Mouse (Mus musculus) stomach, embryonic 16.5 days (tissue): Measurements from ENCODE around the gene Eri2. TPM values are rescaled to one million over a fixed set of nuclear protein-coding genes. Genes with fewer than 3 reads are reported as not detected.
A peak's percentile ranks its signal among the peaks of the same experiment; 100 is the strongest.

Source experiments
- ATAC-seq: fragments of 200-750 bp; cut with Nextera tagmentation; 2 replicates; pipeline ENCODE4 v1.8.0; 2017; ENCODE audit warnings: moderate number of reproducible peaks, moderate TSS enrichment; ENCODE audit not compliant: insufficient read depth, low FRiP score
- H3K27ac ChIP-seq: fragments of 300-500 bp; sonication (generic); 2 replicates; pipeline ENCODE4 v1.5.1; 2014; ENCODE audit warnings: low read length
- H3K27me3 ChIP-seq: fragments of 300-500 bp; sonication (generic); 2 replicates; pipeline ENCODE4 v1.6.1; 2014; ENCODE audit warnings: low read length, control low read depth, mixed read lengths; ENCODE audit not compliant: control insufficient read depth, insufficient read depth
- H3K36me3 ChIP-seq: fragments of 300-500 bp; sonication (generic); 2 replicates; pipeline ENCODE4 v1.6.1; 2014; ENCODE audit warnings: low read length; ENCODE audit not compliant: control insufficient read depth, insufficient read depth
- H3K4me1 ChIP-seq: fragments of 300-500 bp; sonication (generic); 2 replicates; pipeline ENCODE4 v1.6.1; 2014; ENCODE audit warnings: low read length, control low read depth, mixed read lengths; ENCODE audit not compliant: control insufficient read depth, insufficient read depth
- H3K4me2 ChIP-seq: fragments of 300-500 bp; sonication (generic); 2 replicates; pipeline ENCODE4 v1.6.1; 2014; ENCODE audit warnings: low read depth, low read length, mixed read lengths
- H3K4me3 ChIP-seq: fragments of 300-500 bp; sonication (generic); replicated peaks from 2 replicates; pipeline ENCODE4 v1.5.1; 2014; ENCODE audit warnings: mild to moderate bottlenecking, low read length
- H3K9ac ChIP-seq: fragments of 300-500 bp; sonication (generic); 2 replicates; pipeline ENCODE4 v1.6.1; 2014; ENCODE audit warnings: low read length
- H3K9me3 ChIP-seq: fragments of 300-500 bp; sonication (generic); replicated peaks from 2 replicates; pipeline ENCODE4 v1.6.1; 2016; ENCODE audit warnings: low read length, control low read depth; ENCODE audit not compliant: control insufficient read depth
- WGBS: fragments of 180-500 bp; shearing (Covaris S2); extraction: QIAGEN DNeasy Blood & Tissue Kit; methylation state at CpG from one replicate; pipeline ENCODE4 v1.1.7; 2014; 5-methylcytosine and 5-hydroxymethylcytosine counted together
- polyA plus RNA-seq: library from polyadenylated mRNA; unstranded; fragments of >200 nt; fragmentation: Nextera tagmentation; extraction: Ambion mirVana; gene quantifications from 2 replicates; pipeline ENCODE4 v1.2.1, GENCODE M21; 2015

Gene Eri2
- 19.5 and 20.3 TPM in 2 replicates for polyA plus RNA-seq

DNA sequence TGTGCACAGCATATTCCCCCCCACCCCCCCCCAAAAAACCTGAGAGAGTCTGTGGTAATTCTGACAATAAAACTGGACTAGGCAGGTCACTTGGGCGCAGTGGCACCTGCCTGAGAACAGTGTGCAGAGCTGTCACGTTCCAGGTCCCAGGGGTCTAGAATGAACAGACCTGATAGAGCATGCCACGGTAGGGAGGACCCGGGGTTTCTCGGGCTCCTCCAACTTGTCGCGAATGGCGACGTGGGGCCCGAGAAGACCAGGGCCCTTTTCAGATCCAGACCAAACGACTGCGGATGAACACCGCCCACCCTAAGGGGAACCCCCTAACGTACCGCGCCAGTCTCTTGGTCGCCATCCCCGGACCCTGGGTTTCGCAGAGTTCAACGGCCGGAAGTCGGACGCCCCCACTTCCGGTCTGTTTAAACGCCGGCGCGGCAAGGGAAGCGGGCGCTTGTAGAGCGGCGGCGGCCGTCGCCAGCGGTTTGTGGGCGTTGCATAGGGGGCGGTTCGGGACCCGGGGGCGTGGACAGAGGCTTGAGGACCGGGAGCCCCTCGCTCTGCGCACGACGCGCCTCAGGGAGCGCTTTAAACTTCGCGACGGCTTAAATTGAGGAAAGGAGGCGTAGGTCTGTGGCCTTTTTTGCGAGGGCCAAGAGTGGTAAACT lies at the start of gene Eri2, which contains the start of gene Rexo5:
Gene Eri2 (minus strand): TSS at position 473 of the 665 bp plus-strand sequence.
Gene Rexo5 (plus strand): TSS at position 421 of the 665 bp plus-strand sequence.
- H3K27me3 ChIP-seq: no peaks in the 10 kb centered on the region
- under 1% methylated on average over 53 of the region's 53 CpGs for WGBS
- H3K4me1 ChIP-seq: peaks cover 5% of the 10 kb centered on the region
- H3K9ac ChIP-seq: peak within 1 kb of the TSS; percentile 89
- H3K27ac ChIP-seq: peak within 1 kb of the TSS; percentile 80
- peak within 1 kb of the TSS; percentile 59 for H3K4me3 ChIP-seq
- no peaks in the 10 kb centered on the region for H3K9me3 ChIP-seq
- H3K4me2 ChIP-seq: peak within 1 kb of the TSS; percentile 90
- no peaks in the 10 kb centered on the region for H3K36me3 ChIP-seq
- peak; percentile 99 for ATAC-seq

DNA sequence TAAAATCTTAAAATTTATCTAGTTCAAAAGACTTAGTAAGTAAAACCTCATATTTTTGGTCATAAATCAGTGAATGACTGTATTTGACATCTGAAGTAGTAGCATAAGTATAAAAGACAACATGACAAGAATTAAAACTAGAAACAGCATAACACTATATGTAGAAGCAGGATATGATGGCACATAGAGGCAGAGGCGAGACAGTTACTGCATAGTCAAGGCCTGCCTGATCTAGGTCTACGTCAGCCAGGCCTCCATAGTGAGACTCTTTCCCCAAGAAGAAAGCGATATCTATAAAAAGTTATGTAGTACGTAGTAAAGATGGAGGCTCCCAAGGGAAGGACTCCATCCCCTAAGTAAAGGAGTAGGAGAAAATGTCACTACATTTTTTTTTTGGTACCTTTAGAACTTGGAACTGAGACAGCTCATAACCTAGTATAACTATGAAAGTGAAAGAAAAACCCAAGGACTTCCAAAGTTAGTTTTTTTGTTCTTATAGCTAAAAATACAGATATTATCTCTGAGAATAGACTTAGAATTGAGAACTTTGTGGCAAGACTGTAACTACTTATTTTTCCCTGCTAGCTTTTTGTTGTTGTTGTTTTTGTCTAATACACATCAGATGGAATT lies 48.1 kb upstream of the Eri2 start:
- ATAC-seq: no peak
- Histone ChIP-seq H3K27me3 (no peaks in the 10 kb centered on the region), H3K36me3 (no peaks in the 10 kb centered on the region), H3K27ac (no peak overlapping the region), H3K4me1 (no peaks in the 10 kb centered on the region), H3K4me3 (no peak overlapping the region), H3K4me2 (no peak overlapping the region), H3K9ac (no peak overlapping the region), H3K9me3 (no peaks in the 10 kb centered on the region)
- 91% methylated on average over 4 of the region's 4 CpGs for WGBS

- WGBS: 92% methylated on average over 4 of the region's 4 CpGs
- Histone ChIP-seq H3K4me1 (no peaks in the 10 kb centered on the region), H3K9ac (no peak overlapping the region), H3K36me3 (no peaks in the 10 kb centered on the region), H3K27ac (no peak overlapping the region), H3K4me2 (no peak overlapping the region), H3K27me3 (no peaks in the 10 kb centered on the region), H3K9me3 (no peaks in the 10 kb centered on the region), H3K4me3 (no peak overlapping the region)
- no peak for ATAC-seq
These were observed 42.3 kb upstream of the Eri2 start for GRCm38 (mm10) chr7:119835996-119836777.

- Histone ChIP-seq H3K4me3 (no peak overlapping the region), H3K9ac (no peak overlapping the region), H3K9me3 (no peaks in the 10 kb centered on the region), H3K27ac (no peak overlapping the region), H3K4me2 (no peak overlapping the region), H3K4me1 (no peaks in the 10 kb centered on the region), H3K36me3 (no peaks in the 10 kb centered on the region), H3K27me3 (no peaks in the 10 kb centered on the region)
- ATAC-seq: no peak
- 90% methylated on average over 1 of the region's 1 CpGs for WGBS
These were observed 41.5 kb upstream of the Eri2 start for GRCm38 (mm10) chr7:119835371-119835770.

DNA sequence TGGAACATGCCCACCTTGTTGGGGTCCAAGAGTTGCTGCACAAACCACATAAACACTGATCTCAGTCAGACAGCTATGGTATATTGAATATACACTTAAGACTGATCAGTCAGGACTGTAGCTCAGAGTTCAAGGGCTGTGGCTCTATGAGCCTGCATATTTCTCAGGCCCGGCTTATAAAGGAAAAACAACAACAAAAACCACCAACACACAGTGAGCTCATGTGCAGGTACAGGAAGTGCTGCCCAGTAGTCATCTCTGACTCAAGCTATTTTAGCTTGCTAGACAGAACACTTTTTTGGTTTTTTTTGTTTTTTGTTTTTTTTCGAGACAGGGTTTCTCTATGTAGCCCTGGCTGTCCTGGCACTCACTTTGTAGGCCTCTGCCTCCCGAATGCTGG lies 14.9 kb upstream of the Eri2 start:
- Histone ChIP-seq H3K36me3 (no peaks in the 10 kb centered on the region; the same call in 1 of the 2 replicates), H3K4me1 (no peaks in the 10 kb centered on the region)
- 92% methylated on average over 3 of the region's 3 CpGs for WGBS

GRCm38 (mm10) chr7:119807396-119807795 lies 13.5 kb upstream of the Eri2 start:
- H3K9me3 ChIP-seq: no peaks in the 10 kb centered on the region
- H3K4me2 ChIP-seq: no peak overlapping the region
- H3K4me3 ChIP-seq: no peak overlapping the region
- WGBS: 85% methylated on average over 5 of the region's 5 CpGs
- no peaks in the 10 kb centered on the region for H3K27me3 ChIP-seq
- ATAC-seq: no peak
- no peaks in the 10 kb centered on the region for H3K4me1 ChIP-seq
- H3K36me3 ChIP-seq: no peaks in the 10 kb centered on the region
- no peak overlapping the region for H3K27ac ChIP-seq
- no peak overlapping the region for H3K9ac ChIP-seq

More for the DNA sequence above, 14.9 kb upstream of the Eri2 start:
- Histone ChIP-seq H3K9ac (no peak overlapping the region), H3K4me2 (no peak overlapping the region), H3K27ac (no peak overlapping the region), H3K4me3 (no peak overlapping the region), H3K27me3 (no peaks in the 10 kb centered on the region), H3K9me3 (no peaks in the 10 kb centered on the region)
- no peak for ATAC-seq

DNA sequence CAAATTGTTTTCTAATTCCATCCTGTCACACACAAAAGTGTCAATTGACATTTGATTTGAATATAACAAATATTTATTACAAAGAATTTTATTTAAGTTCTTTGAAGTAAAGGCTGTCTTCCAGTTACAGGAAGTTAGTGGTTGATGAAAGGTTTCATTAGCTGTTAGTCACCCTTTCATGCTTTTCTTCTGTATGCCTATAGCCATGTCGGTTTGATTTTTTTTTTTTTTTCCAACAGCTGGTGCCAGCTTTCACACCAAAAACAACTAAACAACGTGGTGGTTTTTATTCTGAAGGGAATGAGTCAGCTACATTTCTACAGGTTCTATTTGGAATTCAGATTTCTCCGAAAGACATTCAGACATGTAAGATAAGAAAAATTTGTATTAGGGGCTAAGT lies 7.1 kb upstream of the Eri2 start:
- Histone ChIP-seq H3K4me3 (no peak overlapping the region), H3K4me1 (no peaks in the 10 kb centered on the region), H3K36me3 (no peaks in the 10 kb centered on the region), H3K27me3 (no peaks in the 10 kb centered on the region), H3K9me3 (no peaks in the 10 kb centered on the region), H3K27ac (no peak overlapping the region), H3K4me2 (no peak overlapping the region), H3K9ac (no peak overlapping the region)
- ATAC-seq: no peak
- WGBS: 79% methylated on average over 3 of the region's 3 CpGs

DNA sequence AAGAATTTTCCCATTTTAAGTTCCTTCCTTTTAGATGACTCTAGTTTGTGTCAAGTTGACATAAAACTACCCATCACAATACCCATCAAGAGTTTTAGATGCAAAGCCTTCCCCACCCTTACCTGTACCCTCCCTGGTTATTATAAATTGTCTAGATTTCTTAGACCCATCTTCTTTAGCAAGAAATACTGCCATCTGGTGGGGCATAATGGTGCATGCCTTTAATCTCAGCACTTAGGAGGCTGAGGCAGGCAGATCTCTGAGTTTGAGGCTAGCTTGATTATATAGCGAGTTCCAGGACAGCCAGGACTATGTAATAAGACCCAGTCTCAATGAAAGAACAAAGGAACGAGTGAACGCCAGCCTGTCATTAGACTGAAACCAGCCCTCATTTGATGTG lies 6.6 kb upstream of the Eri2 start:
- H3K9ac ChIP-seq: no peak overlapping the region
- ATAC-seq: no peak
- H3K36me3 ChIP-seq: no peaks in the 10 kb centered on the region
- WGBS: 93% methylated on average over 3 of the region's 3 CpGs
- H3K27me3 ChIP-seq: no peaks in the 10 kb centered on the region
- no peak overlapping the region for H3K27ac ChIP-seq
- no peak overlapping the region for H3K4me3 ChIP-seq
- no peak overlapping the region for H3K4me2 ChIP-seq
- no peaks in the 10 kb centered on the region for H3K9me3 ChIP-seq
- no peaks in the 10 kb centered on the region for H3K4me1 ChIP-seq

GRCm38 (mm10) chr7:119795311-119795710 lies 1.5 kb upstream of the Eri2 start:
- ATAC-seq: no peak
- Histone ChIP-seq H3K27ac (no peak overlapping the region), H3K9ac (peak overlapping the region; percentile 52; the same call in 1 of the 2 replicates), H3K9me3 (no peaks in the 10 kb centered on the region), H3K4me2 (peak overlapping the region; percentile 53), H3K27me3 (no peaks in the 10 kb centered on the region), H3K4me3 (peak overlapping the region; percentile 33), H3K4me1 (peaks cover 5% of the 10 kb centered on the region), H3K36me3 (no peaks in the 10 kb centered on the region)
